Mouse (Mus musculus) liver, adult 2 months (tissue): Measurements from ENCODE around the gene Amigo1.

ENCODE experiments used
- CTCF ChIP-seq: fragments of 200-500 bp; IDR thresholded peaks from 2 replicates; pipeline ENCODE4 v1.5.1; 2011; ENCODE audit warnings: low read depth, low read length, control low read depth
- POLR2A ChIP-seq: fragments of 200-500 bp; IDR thresholded peaks from 2 replicates; pipeline ENCODE4 v1.6.1; 2011; ENCODE audit warnings: low read length, control low read depth; ENCODE audit not compliant: insufficient read depth; ENCODE audit errors: extremely low read depth

DNA sequence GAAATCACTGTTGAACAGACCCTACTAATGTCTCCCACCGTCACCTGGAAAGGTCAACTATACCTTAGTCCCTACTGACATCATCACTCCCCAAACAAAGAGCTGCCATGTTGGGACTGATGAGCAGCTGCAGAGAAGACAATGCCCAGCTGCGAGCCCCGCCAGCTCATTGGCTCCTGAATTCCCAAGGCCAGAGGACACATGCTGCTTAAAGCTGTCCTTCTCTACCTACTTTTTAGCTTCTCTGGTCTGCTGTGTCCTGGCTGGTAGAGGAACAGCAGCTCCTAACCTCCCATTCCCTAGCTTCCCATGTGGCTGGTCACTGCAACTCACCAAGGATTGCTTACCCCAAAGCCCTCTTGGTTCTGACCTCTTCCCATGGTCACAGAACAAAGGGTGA lies 33.8 kb upstream of the Amigo1 start:
- TF ChIP-seq CTCF (no peak), POLR2A (no peak)
